In genomic region chr17:50298821-50299220, GRCm38 (mm10) we compare ENCODE assay signal across 17 mouse cellular contexts. TPM values are rescaled to one million over a fixed set of nuclear protein-coding genes. Genes with fewer than 3 reads are reported as not detected.
DNase-seq lines count a peak whose midpoint lies in the region; ATAC-seq lines count a peak whose summit lies in the region.
"Had no signal": no experiment of that assay in that cellular context is flagged by ENCODE, and none has a peak within 500 bp of the region (broad histone marks: within the 10 kb centered on the region; RNA-seq: fewer than 3 reads in every experiment).

No protein-coding gene starts in this region.

- peak; percentile 74 for DNase-seq in heart, adult 11 months
- no peak for DNase-seq in heart, adult 9 months (ENCODE audit: low spot score in 2 of 2)
- DNase-seq in kidney, adult 18-20 months: peak; percentile 21
- peak; percentile 36 for DNase-seq in kidney, adult 9 months
- DNase-seq in kidney, postnatal 25 days: peak; percentile 58 to 64
- no peak for DNase-seq in right cerebral cortex, adult 2 months (ENCODE audit: low spot score in 2 of 2)
- DNase-seq: adrenal gland, postnatal 10 days; cerebellum, adult 2 months; forebrain, postnatal 0 days; gastrocnemius, postnatal 14 days had no signal

- H3K9ac ChIP-seq in kidney, embryonic 15.5 days: no peak overlapping the region
- H3K9ac ChIP-seq in midbrain, embryonic 13.5 days (replicated peaks): no peak overlapping the region
- H3K9ac ChIP-seq: forebrain, embryonic 13.5 days; forebrain, postnatal 0 days; hindbrain, embryonic 15.5 days had no signal

- no peak for ATAC-seq in kidney, embryonic 15.5 days (replicated peaks; ENCODE audit: low FRiP score)
- no peak for ATAC-seq in midbrain, embryonic 13.5 days
- ATAC-seq: forebrain, embryonic 13.5 days; forebrain, postnatal 0 days had no signal

- H3K27me3 ChIP-seq in kidney, embryonic 15.5 days: no peaks in the 10 kb centered on the region
- no peaks in the 10 kb centered on the region for H3K27me3 ChIP-seq in midbrain, embryonic 13.5 days
- H3K27me3 ChIP-seq: forebrain, embryonic 13.5 days; hindbrain, embryonic 15.5 days had no signal

- H3K36me3 ChIP-seq in kidney, embryonic 15.5 days: no peaks in the 10 kb centered on the region
- no peaks in the 10 kb centered on the region for H3K36me3 ChIP-seq in midbrain, embryonic 13.5 days
- H3K36me3 ChIP-seq: heart, embryonic 10.5 days; hindbrain, embryonic 15.5 days had no signal

- no peak overlapping the region for H3K27ac ChIP-seq in kidney, embryonic 15.5 days
- H3K27ac ChIP-seq in midbrain, embryonic 13.5 days: no peak overlapping the region
- H3K27ac ChIP-seq: embryonic facial prominence, embryonic 10.5 days; forebrain, embryonic 13.5 days; heart, embryonic 10.5 days; hindbrain, embryonic 15.5 days had no signal

- no peak overlapping the region for H3K4me3 ChIP-seq in kidney, embryonic 15.5 days (replicated peaks)
- H3K4me3 ChIP-seq in midbrain, embryonic 13.5 days (replicated peaks): no peak overlapping the region
- H3K4me3 ChIP-seq: embryonic facial prominence, embryonic 10.5 days; forebrain, embryonic 13.5 days; heart, embryonic 10.5 days; hindbrain, embryonic 15.5 days had no signal

- WGBS in kidney, embryonic 15.5 days: 72% methylated on average over 7 of the region's 7 CpGs
- WGBS in midbrain, embryonic 13.5 days: 84% methylated on average over 7 of the region's 7 CpGs

- H3K9me3 ChIP-seq in kidney, embryonic 15.5 days (replicated peaks): peaks cover 2% of the 10 kb centered on the region; the same call in 1 of the 2 replicates
- peaks cover 1% of the 10 kb centered on the region; the same call in 1 of the 2 replicates for H3K9me3 ChIP-seq in midbrain, embryonic 13.5 days
- H3K9me3 ChIP-seq: heart, embryonic 10.5 days; hindbrain, embryonic 15.5 days had no signal

- H3K4me2 ChIP-seq in kidney, embryonic 15.5 days: no peak overlapping the region
- H3K4me2 ChIP-seq in midbrain, embryonic 13.5 days (replicated peaks): no peak overlapping the region
- H3K4me2 ChIP-seq: forebrain, embryonic 13.5 days; hindbrain, embryonic 15.5 days had no signal

- no peaks in the 10 kb centered on the region for H3K4me1 ChIP-seq in kidney, embryonic 15.5 days
- no peaks in the 10 kb centered on the region for H3K4me1 ChIP-seq in midbrain, embryonic 13.5 days (replicated peaks)
- H3K4me1 ChIP-seq: forebrain, embryonic 13.5 days; hindbrain, embryonic 15.5 days had no signal

RNA-seq across cellular contexts. Expression of gene Dazl, which starts 5.4 kb away (rescaled TPM):
- polyA plus RNA-seq in kidney, embryonic 15.5 days (2015; fragmentation: Nextera tagmentation; extraction: Ambion mirVana): 0.12 and 0.27 TPM in 2 replicates
- 0.27 and 0.30 TPM in 2 replicates for polyA plus RNA-seq in midbrain, embryonic 13.5 days (2015; fragmentation: Nextera tagmentation; extraction: Ambion mirVana)
- polyA plus RNA-seq: C2C12; embryonic facial prominence, embryonic 10.5 days had no signal

Comparison
In these comparisons a context has a peak if more than half of its experiments do, and no peak if none do; other contexts are left out.
1. DNase-seq: peak in heart, adult 11 months (single experiment), kidney, adult 18-20 months (single experiment), kidney, adult 9 months (single experiment) and kidney, postnatal 25 days (2 of 2); none in heart, adult 9 months (0 of 2) and right cerebral cortex, adult 2 months (0 of 2).